Mouse (Mus musculus) stomach, postnatal 0 days (tissue): ENCODE measurements around the gene Olfr1200.

ENCODE experiments used
- CTCF ChIP-seq: IDR thresholded peaks from 2 replicates; pipeline ENCODE4 v1.5.1; 2016; ENCODE audit warnings: antibody characterized with exemption, low read depth, mild to moderate bottlenecking, moderate library complexity
- EP300 ChIP-seq: optimal IDR thresholded peaks from 2 replicates; pipeline ENCODE3; 2016; ENCODE audit warnings: antibody characterized with exemption

DNA sequence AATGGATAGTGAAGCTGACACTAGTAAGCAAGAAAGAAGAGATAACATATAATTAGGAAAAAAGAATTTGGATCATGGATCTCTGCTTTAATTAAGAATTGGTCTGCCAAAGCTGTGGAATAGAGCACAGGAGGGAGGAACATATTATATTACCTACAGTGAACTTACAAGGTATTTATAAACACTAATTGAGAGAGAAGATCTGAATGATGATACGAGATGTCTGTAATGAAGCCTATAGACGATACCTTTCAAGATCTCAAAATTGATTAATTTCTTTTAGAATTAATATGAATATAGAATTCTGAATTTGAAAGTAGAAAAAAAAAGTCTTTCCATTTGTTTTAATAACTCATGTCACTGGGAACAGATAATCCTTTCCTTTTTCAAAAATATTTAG lies 9.9 kb downstream of the Olfr1200 start, which contains the start of gene Olfr1199:
- TF ChIP-seq CTCF (no peak), EP300 (no peak)
